Mouse (Mus musculus) heart, embryonic 15.5 days (tissue): ENCODE results near the gene Gm45208. TPM values are rescaled to one million over a fixed set of nuclear protein-coding genes. Genes with fewer than 3 reads are reported as not detected.
A peak's percentile ranks its signal among the peaks of the same experiment; 100 is the strongest.

ENCODE experiments used
- ATAC-seq: fragments of 200-750 bp; cut with Nextera tagmentation; replicated peaks from 2 replicates; pipeline ENCODE4 v1.8.0; 2017; ENCODE audit warnings: low read depth, moderate TSS enrichment; ENCODE audit not compliant: insufficient number of reproducible peaks, insufficient read depth, low FRiP score
- H3K27ac ChIP-seq: fragments of 300-500 bp; sonication (generic); 2 replicates; pipeline ENCODE4 v1.5.1; 2015; ENCODE audit warnings: mild to moderate bottlenecking, inconsistent platforms
- H3K27me3 ChIP-seq: fragments of 300-500 bp; sonication (generic); 2 replicates; pipeline ENCODE4 v1.6.1; 2015; ENCODE audit warnings: inconsistent platforms
- H3K36me3 ChIP-seq: fragments of 300-500 bp; sonication (generic); 2 replicates; pipeline ENCODE4 v1.6.1; 2015; ENCODE audit warnings: mild to moderate bottlenecking, inconsistent platforms
- H3K4me1 ChIP-seq: fragments of 300-500 bp; sonication (generic); replicated peaks from 2 replicates; pipeline ENCODE4 v1.6.1; 2015; ENCODE audit warnings: inconsistent platforms
- H3K4me2 ChIP-seq: fragments of 300-500 bp; sonication (generic); 2 replicates; pipeline ENCODE4 v1.6.1; 2015; ENCODE audit warnings: inconsistent platforms, mild to moderate bottlenecking, moderate library complexity
- H3K4me3 ChIP-seq: fragments of 300-500 bp; sonication (generic); 2 replicates; pipeline ENCODE4 v1.5.1; 2015; ENCODE audit warnings: mild to moderate bottlenecking, inconsistent platforms
- H3K9ac ChIP-seq: fragments of 300-500 bp; sonication (generic); 2 replicates; pipeline ENCODE4 v1.6.1; 2015; ENCODE audit warnings: mild to moderate bottlenecking, inconsistent platforms
- H3K9me3 ChIP-seq: fragments of 300-500 bp; sonication (generic); replicated peaks from 2 replicates; pipeline ENCODE4 v1.6.1; 2016; ENCODE audit warnings: inconsistent platforms
- WGBS: fragments of 180-500 bp; shearing (Covaris S2); methylation state at CpG from one replicate; pipeline ENCODE4 v1.1.7; 2015; ENCODE audit warnings: mixed read lengths; 5-methylcytosine and 5-hydroxymethylcytosine counted together
- polyA plus RNA-seq: library from polyadenylated mRNA; unstranded; fragments of >200 nt; fragmentation: Nextera tagmentation; extraction: Ambion mirVana; gene quantifications from 2 replicates; pipeline ENCODE4 v1.2.1, GENCODE M21; 2015

Gene Gm45208
- polyA plus RNA-seq, 1 experiment from 2014 or later = not detected

DNA sequence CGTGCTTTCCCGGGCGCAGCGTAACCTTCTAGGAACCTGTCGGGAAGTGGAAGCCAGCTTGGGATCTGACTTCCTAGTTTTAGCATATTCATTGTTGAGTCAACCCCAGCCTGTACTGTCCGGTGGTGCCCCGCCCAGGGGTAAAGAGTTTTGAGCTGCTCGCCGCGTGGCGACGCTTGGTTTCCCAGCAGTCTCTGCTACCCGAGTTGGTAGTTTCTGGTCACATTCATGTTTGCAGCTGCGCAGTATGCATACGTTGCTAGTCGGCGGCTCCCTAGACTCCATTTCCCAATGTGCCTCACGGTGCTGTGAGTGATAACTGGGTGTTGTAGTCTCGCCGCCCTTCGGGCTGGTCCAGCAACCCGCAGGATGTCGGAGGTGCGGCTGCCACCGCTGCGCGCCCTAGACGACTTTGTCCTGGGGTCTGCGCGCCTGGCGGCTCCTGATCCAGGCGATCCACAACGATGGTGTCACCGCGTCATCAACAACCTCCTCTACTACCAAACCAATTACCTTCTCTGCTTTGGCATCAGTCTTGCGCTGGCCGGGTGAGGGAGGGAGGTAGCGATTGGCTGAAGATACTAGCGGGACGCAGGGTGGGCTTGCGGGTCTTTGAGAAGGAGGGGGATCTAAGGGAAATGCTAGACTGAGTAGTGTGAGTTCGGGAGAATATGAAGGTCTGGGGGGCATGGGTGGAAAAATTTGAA lies 6.3 kb downstream of the Gm45208 start, which contains the start of gene Praf2:
Gene Praf2, plus strand, starts transcription at position 225 of the 707 bp plus-strand sequence.
- H3K9ac ChIP-seq = peak within 1 kb of the TSS; percentile 48; the same call in 1 of the 2 replicates
- H3K4me1 ChIP-seq = peaks cover 4% of the 10 kb centered on the region; the same call in 1 of the 2 replicates
- peak within 1 kb of the TSS; percentile 64 for H3K4me2 ChIP-seq
- peak within 1 kb of the TSS; percentile 74 for H3K27ac ChIP-seq
- H3K9me3 ChIP-seq = no peaks in the 10 kb centered on the region
- peak within 1 kb of the TSS; percentile 57 for H3K4me3 ChIP-seq
- peak; percentile 90 for ATAC-seq
- H3K36me3 ChIP-seq = no peaks in the 10 kb centered on the region; the same call in 1 of the 2 replicates
- H3K27me3 ChIP-seq = no peaks in the 10 kb centered on the region
- WGBS = 16% methylated on average over 42 of the region's 42 CpGs

DNA sequence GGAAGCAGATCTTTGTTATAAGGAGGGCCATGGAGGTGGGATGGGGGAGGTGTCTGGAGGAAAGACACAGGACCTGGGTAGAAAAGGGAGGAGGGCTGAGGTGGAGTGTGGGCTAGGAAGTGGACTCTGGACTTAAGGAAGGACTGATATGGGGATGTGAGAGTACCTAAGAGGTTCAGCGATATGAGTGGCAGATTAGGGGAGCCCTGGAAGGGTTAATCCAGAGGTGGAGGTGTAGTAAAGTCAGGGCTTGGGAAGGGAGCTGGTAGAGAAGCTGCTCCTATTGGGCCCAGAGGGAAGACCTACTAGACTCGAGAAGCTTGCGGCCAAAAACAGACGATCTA lies 6.8 kb downstream of the Gm45208 start:
- no peaks in the 10 kb centered on the region for H3K9me3 ChIP-seq
- ATAC-seq = no peak
- H3K4me3 ChIP-seq = peak overlapping the region; percentile 57
- peak overlapping the region; percentile 64 for H3K4me2 ChIP-seq
- H3K27me3 ChIP-seq = no peaks in the 10 kb centered on the region
- H3K4me1 ChIP-seq = peaks cover 4% of the 10 kb centered on the region; the same call in 1 of the 2 replicates
- H3K36me3 ChIP-seq = no peaks in the 10 kb centered on the region; the same call in 1 of the 2 replicates
- no peak overlapping the region for H3K27ac ChIP-seq
- 19% methylated on average over 4 of the region's 4 CpGs for WGBS
- peak overlapping the region; percentile 48; the same call in 1 of the 2 replicates for H3K9ac ChIP-seq

DNA sequence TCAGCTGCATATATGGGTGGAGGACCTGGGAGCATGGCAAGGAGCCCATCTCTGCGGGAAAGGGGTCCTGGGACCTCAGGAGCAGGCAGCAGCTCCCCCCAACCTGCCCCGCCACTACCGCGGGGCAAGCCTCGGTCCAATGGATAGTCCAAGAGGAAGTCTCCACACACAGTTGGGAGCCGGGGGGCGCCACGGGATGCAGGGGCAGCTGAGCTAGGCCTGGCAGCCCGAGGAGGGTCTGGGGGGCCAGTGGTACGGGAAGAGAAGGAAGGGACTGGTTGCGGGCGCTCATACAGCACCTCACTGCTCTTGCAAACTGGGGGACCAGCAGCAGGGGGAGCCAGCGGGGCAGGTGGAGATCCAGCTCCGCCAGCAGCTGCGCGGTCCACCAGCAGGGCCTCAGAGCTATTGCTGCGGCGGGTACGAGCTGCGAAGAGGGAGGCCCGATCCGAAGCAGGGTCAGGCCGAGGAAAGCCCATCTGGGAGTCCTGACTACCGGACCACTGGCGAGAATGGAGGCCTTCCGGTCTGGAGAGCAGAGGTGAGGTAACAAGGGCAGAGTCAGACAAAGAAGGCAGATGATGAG lies 11.6 kb downstream of the Gm45208 start:
- H3K9me3 ChIP-seq = no peaks in the 10 kb centered on the region
- 21% methylated on average over 26 of the region's 26 CpGs for WGBS
- no peaks in the 10 kb centered on the region for H3K36me3 ChIP-seq
- H3K4me1 ChIP-seq = peaks cover 4% of the 10 kb centered on the region; the same call in 1 of the 2 replicates
- no peak overlapping the region for H3K27ac ChIP-seq
- H3K27me3 ChIP-seq = no peaks in the 10 kb centered on the region
- peak overlapping the region; percentile 33; the same call in 1 of the 2 replicates for H3K4me2 ChIP-seq
- no peak for ATAC-seq
- no peak overlapping the region for H3K4me3 ChIP-seq
- no peak overlapping the region for H3K9ac ChIP-seq

DNA sequence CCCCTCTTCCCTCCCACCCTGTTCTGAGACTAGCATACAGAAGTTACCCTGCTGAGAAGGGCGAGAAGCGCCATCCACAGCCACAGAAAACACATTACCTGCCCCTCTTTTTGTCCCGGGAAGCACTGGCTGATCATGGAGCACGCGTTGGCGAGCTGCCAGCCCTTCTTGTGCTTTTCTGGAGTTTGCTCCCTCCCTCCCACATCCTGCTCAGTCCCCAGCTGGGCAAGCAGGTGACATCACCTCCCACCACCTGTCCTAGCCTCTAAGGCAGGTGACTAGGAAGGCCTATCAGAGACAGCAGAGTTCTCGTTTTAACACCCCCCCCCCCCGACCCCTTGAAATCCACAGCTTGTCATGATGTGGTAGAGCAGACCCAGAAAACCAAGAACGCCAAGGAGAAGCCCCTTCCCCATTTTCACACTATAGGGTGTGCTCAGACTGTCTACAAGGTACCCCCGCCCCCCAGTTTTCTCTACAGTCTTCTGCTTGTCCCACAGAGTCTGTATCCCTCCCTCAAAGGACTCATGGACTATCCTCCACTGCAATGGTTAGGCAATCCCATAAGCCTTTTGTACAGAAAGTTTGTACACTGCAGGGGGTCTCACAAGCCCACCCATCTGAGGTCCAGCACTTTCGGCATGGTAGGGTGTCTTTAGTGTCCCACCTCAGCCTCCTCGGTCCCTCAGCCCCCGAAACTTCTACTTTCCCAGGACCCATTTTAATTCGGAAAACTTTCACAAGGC lies 17.5 kb downstream of the Gm45208 start:
- ATAC-seq = no peak
- no peak overlapping the region for H3K4me3 ChIP-seq
- H3K4me1 ChIP-seq = no peaks in the 10 kb centered on the region
- no peak overlapping the region for H3K27ac ChIP-seq
- no peaks in the 10 kb centered on the region for H3K9me3 ChIP-seq
- WGBS = 62% methylated on average over 14 of the region's 14 CpGs
- H3K36me3 ChIP-seq = no peaks in the 10 kb centered on the region
- no peak overlapping the region for H3K9ac ChIP-seq
- H3K4me2 ChIP-seq = no peak overlapping the region
- no peaks in the 10 kb centered on the region for H3K27me3 ChIP-seq

DNA sequence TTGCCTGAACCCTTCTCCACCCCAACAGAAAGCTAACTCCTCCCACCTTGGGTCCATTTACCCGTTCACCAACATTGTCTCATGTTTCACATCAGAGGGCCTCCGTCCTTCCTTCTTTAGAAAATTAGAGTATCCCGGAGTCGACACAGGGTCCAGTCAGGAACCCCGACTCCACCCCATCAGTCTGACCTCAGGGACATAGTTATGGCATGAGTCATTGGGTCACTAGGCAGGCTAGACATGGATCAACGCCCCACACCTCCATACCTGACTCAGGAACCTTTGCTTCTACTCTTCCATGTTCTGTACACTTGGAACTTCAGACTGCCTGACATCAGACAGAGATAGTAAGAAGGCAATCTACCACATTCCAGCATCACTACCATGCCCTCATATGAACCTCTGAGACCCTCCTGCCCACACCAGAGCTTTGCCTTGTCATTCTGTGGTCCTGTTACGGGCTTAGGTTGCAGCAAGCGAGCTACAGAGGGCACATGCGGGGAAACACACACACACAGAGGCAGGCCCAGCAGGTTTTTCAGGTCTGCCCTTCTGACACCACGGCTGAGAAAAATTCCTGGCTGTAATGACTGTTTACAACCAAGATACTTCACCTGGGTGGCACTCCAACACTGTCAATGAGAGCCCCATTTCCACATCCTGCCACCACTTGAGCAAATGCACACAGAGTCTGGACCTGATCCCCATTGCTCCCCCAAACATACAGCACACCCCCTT lies 18.2 kb downstream of the Gm45208 start:
- H3K4me3 ChIP-seq = no peak overlapping the region

GRCm38 (mm10) chrX:7741103-7741502 lies 19.1 kb downstream of the Gm45208 start:
- Histone ChIP-seq H3K27me3 (no peaks in the 10 kb centered on the region), H3K4me3 (no peak overlapping the region), H3K9me3 (no peaks in the 10 kb centered on the region), H3K4me1 (no peaks in the 10 kb centered on the region), H3K27ac (no peak overlapping the region), H3K9ac (no peak overlapping the region), H3K36me3 (no peaks in the 10 kb centered on the region), H3K4me2 (no peak overlapping the region)
- WGBS = 64% methylated on average over 5 of the region's 5 CpGs
- no peak for ATAC-seq

More for the DNA sequence above, 18.2 kb downstream of the Gm45208 start:
- Histone ChIP-seq H3K4me2 (no peak overlapping the region), H3K4me1 (no peaks in the 10 kb centered on the region), H3K9ac (no peak overlapping the region), H3K36me3 (no peaks in the 10 kb centered on the region), H3K27ac (no peak overlapping the region), H3K9me3 (no peaks in the 10 kb centered on the region), H3K27me3 (no peaks in the 10 kb centered on the region)
- WGBS = 50% methylated on average over 10 of the region's 10 CpGs
- no peak for ATAC-seq

DNA sequence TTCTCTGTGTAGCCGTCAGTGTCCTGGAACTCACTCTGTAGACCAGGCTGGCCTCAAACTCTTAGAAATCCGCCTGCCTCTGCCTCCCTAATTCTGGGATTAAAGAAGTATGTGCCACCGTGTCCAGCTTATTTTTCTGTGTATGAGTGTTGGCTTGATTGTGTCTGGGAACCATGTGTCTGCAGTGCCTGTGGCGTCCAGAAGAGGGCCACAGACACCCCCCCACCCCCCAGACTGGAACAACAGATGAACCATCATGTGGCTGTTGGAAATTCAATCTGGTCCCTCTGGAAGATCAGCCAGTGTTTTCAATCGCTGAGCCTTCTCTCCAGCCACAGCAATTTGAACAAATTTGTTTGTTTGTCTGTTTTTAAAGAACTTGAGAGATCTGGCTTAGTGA lies 21.4 kb downstream of the Gm45208 start:
- H3K27me3 ChIP-seq = no peaks in the 10 kb centered on the region
- H3K9ac ChIP-seq = no peak overlapping the region
- H3K36me3 ChIP-seq = no peaks in the 10 kb centered on the region
- H3K4me3 ChIP-seq = no peak overlapping the region
- no peak overlapping the region for H3K27ac ChIP-seq
- no peaks in the 10 kb centered on the region for H3K9me3 ChIP-seq
- no peak overlapping the region for H3K4me2 ChIP-seq
- no peak for ATAC-seq
- H3K4me1 ChIP-seq = no peaks in the 10 kb centered on the region
- 46% methylated on average over 5 of the region's 5 CpGs for WGBS

- 62% methylated on average over 1 of the region's 1 CpGs for WGBS
- Histone ChIP-seq H3K4me2 (no peak overlapping the region), H3K27me3 (no peaks in the 10 kb centered on the region), H3K9ac (no peak overlapping the region), H3K27ac (no peak overlapping the region), H3K9me3 (no peaks in the 10 kb centered on the region), H3K4me1 (no peaks in the 10 kb centered on the region), H3K4me3 (no peak overlapping the region), H3K36me3 (no peaks in the 10 kb centered on the region)
- no peak for ATAC-seq
Measured at GRCm38 (mm10) chrX:7744940-7745339, 22.9 kb downstream of the Gm45208 start.

DNA sequence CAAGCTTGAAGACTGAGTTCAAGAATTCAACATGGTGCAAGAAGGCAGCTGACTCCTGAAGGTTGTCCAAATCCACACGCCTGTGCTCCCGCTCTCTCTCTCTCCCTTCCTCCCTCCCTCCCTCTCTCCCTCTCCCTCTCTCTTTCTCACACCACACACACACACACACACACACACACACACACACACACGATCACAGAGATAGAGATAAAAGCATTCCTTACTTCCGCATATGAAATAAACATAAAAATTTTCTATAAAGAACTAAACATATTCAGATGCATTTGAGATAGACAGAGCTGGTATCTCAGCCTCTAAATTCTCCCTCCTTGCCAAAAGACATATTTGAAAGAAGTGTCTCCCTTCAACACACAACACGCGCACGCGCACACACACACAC lies 23.4 kb downstream of the Gm45208 start:
- no peak for ATAC-seq
- Histone ChIP-seq H3K9me3 (no peaks in the 10 kb centered on the region), H3K9ac (no peak overlapping the region), H3K4me1 (no peaks in the 10 kb centered on the region), H3K4me2 (no peak overlapping the region), H3K27ac (no peak overlapping the region), H3K27me3 (no peaks in the 10 kb centered on the region), H3K4me3 (no peak overlapping the region), H3K36me3 (no peaks in the 10 kb centered on the region)
- WGBS = 83% methylated on average over 8 of the region's 8 CpGs

- peak; percentile 69 for ATAC-seq
- Histone ChIP-seq H3K27ac (no peak within 1 kb of the TSS), H3K4me1 (no peaks in the 10 kb centered on the region), H3K36me3 (no peaks in the 10 kb centered on the region), H3K4me2 (peak within 1 kb of the TSS; percentile 69), H3K4me3 (peak within 1 kb of the TSS; percentile 72), H3K9me3 (no peaks in the 10 kb centered on the region), H3K27me3 (no peaks in the 10 kb centered on the region), H3K9ac (peak within 1 kb of the TSS; percentile 60)
- WGBS = 6% methylated on average over 50 of the region's 56 CpGs
Measured at GRCm38 (mm10) chrX:7750432-7751116, 28.5 kb downstream of the Gm45208 start, which contains the start of gene Ccdc120. Gene Ccdc120, minus strand, starts transcription at chrX:7750905.
